Mouse (Mus musculus): ENCODE results near the gene Clmp.

DNA sequence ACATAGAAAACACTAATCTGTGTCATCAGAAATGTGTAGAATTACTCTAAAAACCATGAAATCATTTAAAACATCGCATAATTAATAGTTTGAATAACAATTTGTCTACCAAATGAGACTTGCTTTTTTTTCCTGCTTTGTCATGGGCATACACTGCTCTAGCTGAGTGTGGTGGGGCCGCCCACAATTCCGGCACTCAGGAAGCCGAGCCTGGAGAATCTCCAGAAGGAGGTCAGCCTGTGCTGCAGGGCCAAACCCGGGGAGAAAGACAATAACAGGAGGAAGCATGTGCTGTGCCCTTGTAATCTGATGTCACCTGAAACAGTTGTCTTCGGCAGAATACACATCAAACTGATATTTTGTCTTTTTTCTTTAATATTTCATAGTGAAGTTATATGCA lies 139.8 kb downstream of the Clmp start:
- TF ChIP-seq CTCF (IDR thresholded peaks at IDR 0.05; ENCODE audit: low read depth, low read length) (no peak), EP300 (IDR thresholded peaks at IDR 0.05; ENCODE audit: insufficient read depth, low read depth, low read length) (no peak), POLR2A (IDR thresholded peaks at IDR 0.05; ENCODE audit: insufficient read depth, low read length) (no peak)

Data from ES-Bruce4 (cell line).